Mouse (Mus musculus) retina, postnatal 1 day (tissue): ENCODE measurements around the gene Adgrf3.
"Not testable (repeated sequence)": the region's sequence is repeated elsewhere in the genome, so short reads cannot be mapped to it uniquely, and the experiment has no call there.

ENCODE experiments used
- DNase-seq: peaks from one replicate; pipeline ENCODE4 v3.0.0-alpha.2; 2012

Gene Adgrf3

GRCm38 (mm10) chr5:30205493-30205892, at the start of gene Adgrf3:
TSS of gene Adgrf3 (minus strand) at chr5:30205722.
- DNase-seq = no peak

DNA sequence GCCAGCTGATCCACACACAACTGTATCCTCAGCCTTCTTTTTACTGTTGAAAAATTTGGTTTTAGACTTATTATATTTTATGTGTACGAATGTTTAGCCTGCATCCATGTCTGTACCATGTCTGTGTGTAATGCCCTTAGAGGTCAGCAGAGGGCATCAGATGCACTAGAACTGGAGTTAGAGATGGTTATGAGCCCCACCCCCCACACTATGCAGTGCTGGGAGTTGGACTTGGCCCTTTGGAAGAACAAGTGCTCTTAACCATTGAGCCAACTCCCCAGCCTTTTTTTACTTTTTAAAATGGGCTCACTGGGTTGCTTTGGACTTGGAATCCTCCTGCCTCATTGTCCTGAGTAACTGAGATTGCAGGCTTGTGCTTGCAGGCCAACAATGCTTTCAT, 42.1 kb upstream of the Adgrf3 start:
- DNase-seq = peak; percentile 30

DNA sequence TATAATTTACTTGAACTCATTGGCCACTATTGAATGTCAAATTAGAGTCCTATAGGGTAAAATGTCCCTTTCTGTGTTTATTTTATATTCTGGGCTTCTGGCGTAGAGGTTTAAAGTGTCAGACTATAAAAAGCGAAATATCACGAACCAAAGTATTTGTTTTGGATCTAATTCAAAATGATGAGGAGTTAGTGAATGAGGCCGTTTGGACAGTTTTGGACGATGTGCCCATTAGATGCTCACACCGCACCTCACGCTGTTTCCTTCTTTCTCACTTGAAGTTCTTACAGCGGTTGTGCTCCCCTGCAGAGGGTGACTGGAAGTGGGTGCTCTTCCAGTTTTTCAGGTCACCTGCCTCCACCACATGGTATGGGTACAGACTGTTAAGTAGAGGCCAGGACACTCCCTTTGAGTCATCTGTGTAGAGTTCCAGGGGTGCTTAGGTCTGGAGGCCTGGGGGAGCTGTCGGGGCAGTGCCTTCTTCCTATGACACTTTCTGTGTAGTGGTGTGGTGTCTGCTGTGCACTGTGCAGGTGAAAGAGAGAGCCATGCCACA, 40.4 kb upstream of the Adgrf3 start:
- DNase-seq = no peak

DNA sequence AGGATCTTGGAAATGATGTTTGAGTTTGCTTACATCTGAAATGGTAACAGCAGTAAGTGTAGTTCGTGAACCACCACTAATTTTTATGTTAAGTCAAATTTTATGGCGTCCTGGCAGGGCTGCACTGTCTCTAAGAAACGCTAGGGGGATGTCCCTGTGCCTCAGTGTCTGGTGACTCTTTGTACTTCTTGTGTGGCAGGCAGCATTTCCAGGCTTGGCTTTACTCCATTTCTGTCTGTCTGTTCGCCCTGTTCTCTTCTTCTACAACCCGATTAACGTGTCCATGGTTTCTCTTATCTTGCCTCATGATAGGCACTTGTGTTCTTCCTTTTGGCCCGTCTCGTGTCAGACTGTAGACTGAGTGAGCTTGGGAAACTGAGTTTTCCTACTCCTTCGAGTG, 38.2 kb upstream of the Adgrf3 start:
- DNase-seq = peak; percentile 12

DNA sequence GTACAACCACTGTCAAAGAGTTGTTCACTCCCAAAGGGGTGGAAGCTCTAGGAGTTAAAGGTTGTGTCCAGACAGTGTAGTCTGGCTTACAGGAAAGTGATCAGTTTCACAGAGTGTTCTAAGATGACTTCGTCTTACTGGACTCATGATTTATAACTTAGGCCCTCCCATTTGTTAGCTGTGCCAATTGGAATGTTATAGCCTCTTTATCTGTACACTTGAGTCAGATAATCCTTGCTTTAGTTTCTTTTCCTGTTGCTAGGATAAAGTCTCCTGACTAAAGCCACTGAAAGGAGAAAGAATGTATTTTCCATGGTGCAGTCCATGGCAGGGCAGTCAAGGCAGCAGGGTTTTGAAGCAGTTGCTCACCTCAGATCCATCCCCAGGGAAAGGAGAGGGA, 36.9 kb upstream of the Adgrf3 start:
- no peak for DNase-seq

- DNase-seq = no peak
These were observed 35.0 kb upstream of the Adgrf3 start for GRCm38 (mm10) chr5:30240552-30240951.

- DNase-seq = no peak
These were observed 33.0 kb upstream of the Adgrf3 start for GRCm38 (mm10) chr5:30238533-30238932.

GRCm38 (mm10) chr5:30235641-30236126, 30.2 kb upstream of the Adgrf3 start:
- DNase-seq = no peak

DNA sequence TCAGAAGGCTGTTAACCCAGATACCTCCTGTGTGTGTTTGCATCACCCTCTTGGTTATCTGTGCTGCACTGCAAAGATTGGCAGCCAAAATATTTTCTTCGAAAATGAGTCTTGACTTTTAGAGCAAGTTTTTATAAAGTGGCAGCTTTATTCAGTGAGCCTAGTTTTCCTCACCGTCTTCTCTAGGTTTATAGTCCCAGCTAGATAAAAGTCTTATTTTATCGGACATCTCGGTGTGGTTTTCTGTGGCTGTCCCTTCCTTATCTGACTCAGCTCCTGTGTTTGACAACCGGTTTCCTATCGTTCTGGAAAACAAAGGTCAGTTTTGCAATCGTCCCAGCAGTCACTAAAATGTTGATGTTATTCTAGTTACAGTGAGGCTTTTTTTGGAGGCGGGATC, 28.5 kb upstream of the Adgrf3 start:
- DNase-seq = no peak

DNA sequence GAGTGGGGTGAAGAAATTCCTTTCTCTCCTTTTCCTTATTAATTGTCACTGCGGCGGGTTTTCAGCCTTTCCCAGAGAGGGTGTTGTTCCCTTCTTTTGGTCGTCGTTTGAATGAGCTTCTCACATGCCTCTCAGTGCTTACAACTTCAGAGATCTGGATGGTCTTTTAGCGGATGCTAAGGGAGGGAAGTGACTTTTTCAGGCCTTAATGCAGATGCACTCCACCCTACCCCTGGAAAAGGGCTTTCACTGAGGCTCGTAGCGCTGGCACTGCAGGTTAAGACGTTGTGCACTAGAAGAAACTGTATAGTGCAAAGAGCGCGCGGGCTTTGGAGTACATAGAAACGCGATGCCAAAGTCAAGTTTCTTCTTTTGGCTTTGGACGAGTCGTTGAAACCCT, 27.5 kb upstream of the Adgrf3 start:
- DNase-seq = no peak

DNA sequence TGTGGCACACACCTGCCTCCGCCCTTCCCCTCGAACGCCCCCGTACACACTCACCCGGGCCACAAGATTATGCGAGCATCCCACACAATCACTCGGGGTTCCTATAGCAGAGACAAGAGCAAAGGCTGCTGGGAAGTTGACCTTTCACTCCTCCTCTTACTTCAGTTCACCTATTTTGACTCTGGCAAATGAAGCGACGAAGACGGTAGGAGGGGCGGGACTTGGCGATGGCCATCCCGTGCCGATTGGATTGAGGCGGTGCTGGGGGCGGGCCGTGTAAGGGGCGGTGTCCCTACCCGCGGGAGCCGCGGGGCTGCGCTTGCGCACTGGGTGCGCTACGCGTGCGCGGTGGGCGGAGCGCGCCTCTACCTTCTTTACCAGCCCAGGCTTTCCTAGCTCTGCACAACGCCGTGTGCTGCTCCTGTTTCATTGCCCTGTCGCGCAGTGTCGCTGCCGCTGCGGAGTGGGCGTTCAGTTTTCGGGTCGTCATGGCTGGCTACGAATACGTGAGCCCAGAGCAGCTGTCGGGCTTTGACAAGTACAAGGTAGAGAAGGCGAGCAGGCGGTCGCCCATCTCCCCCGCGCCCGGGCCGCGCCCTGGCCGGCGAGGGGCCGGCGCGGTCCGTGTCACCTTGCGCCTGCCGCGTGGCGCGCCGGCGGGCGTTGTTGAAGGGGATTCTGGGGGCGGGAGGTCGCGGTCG, 26.9 kb upstream of the Adgrf3 start, which contains the start of gene Selenoi:
Gene Selenoi, plus strand, starts transcription at position 311 of the 701 bp plus-strand sequence.
- peak; percentile 98 for DNase-seq

GRCm38 (mm10) chr5:30231891-30232270, 26.4 kb upstream of the Adgrf3 start:
- no peak for DNase-seq

DNA sequence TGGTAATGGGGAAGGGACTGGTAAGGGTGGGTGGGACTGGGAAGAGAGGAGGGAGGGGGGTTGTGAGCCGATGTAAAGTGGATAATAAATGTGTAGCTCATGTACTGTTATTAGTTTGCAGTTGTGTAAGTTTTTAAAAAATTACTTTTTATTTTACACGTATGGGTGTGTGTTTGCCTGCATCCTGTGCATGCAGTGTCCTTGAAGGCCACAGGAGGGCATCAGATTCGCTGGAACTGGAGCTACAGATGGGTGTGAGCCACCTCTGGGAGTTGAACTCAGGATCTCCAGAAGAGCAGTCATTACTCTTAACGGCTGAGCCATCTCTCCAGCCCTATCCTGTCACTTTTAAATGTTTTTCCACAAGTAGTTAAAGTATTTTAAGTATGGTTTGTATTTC, 25.4 kb upstream of the Adgrf3 start:
- DNase-seq = peak; percentile 21

DNA sequence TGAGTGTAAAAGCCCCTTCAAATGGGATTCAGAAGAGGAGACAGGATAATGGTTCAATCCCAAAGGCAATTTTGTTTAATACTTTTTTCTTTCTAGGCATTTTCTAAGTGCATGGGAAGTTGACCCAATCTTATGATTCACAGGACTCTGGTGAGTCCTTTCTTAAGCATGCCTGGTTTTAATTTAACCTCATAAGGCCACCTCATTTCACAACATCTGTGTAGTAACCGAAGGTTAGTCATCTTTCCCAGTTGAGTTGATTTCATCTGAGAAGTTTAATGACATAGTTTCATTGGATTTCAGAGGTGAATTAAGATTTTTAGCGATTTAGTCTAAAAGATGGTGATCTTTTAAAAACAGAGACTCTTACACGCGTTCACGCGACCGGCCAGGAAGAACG, 17.2 kb upstream of the Adgrf3 start:
- no peak for DNase-seq

- DNase-seq = no peak
These were observed 15.1 kb upstream of the Adgrf3 start for GRCm38 (mm10) chr5:30220666-30221065.

DNA sequence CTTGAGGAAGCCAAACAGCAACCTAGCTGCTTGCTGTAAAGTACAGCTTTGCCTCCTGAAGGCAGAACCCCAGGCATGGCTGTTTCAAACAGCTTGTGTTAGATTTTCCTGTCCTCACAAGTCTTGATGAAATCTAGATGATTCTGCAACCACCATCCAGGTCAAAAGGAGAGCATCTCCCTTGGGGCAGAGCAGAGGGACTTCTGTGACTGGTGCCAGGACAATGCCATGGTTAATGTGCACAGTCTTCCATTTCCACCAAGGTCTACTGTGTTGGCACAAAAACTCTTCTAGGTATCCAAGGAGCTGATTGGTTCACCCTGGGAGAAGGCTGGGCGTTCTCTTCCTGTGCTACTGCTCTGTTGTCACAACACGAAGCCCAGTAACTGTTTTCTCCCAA, 14.2 kb upstream of the Adgrf3 start:
- DNase-seq = no peak

DNA sequence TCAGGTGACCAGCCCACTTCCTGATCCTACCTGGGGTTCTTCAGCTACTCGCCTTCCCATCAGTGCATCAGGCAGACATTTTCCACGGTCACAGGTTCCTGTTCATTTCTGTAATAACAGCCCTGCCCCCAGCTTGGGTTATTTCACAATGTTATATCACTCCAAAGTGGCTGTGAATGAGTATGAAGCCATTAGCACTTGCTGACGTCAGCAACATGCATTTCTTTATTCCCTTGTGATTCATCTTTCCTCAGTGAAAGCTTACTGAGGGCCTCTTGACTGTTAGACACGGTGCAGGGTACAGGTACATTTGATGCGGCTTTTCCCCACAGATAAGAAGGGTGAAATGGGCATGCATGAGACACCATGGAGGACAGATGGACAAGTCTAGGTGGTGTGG, 10.4 kb upstream of the Adgrf3 start:
- DNase-seq = no peak

- DNase-seq = peak; percentile 69
These were observed 9.4 kb upstream of the Adgrf3 start for GRCm38 (mm10) chr5:30214889-30215288.

- not testable (repeated sequence) for DNase-seq
These were observed 5.2 kb upstream of the Adgrf3 start for GRCm38 (mm10) chr5:30210758-30211157.

- DNase-seq = peak; percentile 61
These were observed 1.8 kb upstream of the Adgrf3 start for GRCm38 (mm10) chr5:30207276-30207675.

DNA sequence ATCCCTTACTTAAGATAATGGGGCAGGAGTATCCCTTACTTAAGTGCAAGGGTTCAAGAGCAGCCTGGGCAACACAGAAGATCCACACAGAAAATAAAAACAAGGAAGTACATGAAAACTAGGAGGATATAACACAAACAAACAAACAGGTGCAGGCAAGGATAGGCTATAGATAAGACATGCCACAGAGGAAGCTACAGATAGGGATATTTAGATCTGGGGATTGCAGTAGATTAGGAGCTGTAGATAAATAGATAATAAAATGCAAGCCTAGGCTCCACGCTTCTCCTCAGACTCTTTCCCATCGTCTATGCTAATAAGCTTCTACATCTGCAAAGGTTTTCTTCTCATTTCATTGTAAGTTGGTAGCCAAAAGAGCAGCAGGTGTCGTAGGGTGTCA, 488 bp downstream of the Adgrf3 start:
- DNase-seq = no peak

- no peak for DNase-seq
These were observed 1.1 kb downstream of the Adgrf3 start for GRCm38 (mm10) chr5:30204441-30204840.

DNA sequence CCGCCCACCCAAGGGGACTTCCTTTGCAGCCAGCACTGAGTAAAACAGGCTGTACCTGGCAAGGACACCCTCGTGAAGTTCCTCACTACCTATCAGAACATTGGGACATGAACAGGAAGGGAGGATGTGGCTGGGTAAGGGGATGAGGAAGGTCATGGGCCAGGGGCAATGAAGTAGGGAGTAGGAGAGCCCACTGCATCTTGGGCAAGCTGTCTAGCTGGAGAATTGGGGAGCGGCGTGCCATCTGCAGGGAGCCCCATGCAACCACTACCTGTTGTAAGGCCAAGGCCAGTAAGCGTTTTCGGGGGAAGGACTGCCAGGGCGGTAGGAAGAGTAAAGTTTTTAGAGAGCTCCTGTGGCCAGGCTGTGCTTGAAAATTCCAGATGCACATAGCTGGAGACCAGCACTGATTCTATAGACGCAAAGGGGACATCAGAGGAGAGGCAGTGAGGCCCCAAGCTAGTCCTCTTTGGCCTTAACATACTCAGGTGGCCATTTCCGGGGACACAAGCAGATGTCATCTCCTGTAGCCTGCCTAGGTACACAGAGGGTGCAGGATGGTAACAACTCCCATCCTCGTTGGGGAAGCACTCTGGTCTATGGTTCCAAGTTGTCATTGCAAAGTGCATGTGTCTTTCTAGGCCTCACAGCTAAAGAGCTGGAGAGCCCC, 2.2 kb downstream of the Adgrf3 start:
- no peak for DNase-seq

DNA sequence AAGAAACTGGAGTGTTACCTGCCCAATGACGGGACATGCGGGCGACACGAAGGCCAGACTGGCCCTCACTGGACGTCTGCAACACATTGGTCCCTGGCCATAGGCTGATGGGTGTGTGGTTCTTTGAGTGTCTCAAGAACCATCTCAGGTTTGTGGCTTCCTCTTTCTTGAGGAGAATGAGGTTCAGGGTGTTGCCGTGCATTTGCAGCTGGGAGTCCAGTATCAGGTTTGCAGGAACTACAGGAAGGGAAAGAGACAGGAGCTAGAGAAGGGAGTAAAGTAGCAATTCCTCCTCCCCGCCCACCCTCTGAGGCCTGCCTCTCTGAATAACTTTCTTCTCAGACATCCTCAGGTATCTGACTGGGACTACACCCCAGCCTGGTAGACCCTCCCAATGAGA, 3.3 kb downstream of the Adgrf3 start:
- DNase-seq = no peak
